Mouse (Mus musculus) hindbrain, embryonic 14.5 days (tissue): ENCODE data around the gene Kctd10. TPM values are rescaled to one million over a fixed set of nuclear protein-coding genes. Genes with fewer than 3 reads are reported as not detected.

ENCODE experiments used
- ATAC-seq: fragments of 200-750 bp; cut with Nextera tagmentation; 2 replicates; pipeline ENCODE4 v1.8.0; 2017; ENCODE audit warnings: moderate number of reproducible peaks, mild to moderate bottlenecking, moderate TSS enrichment, moderate library complexity; ENCODE audit not compliant: low FRiP score
- DNase-seq: peaks from one replicate; pipeline ENCODE4 v3.0.0-alpha.2; 2015; ENCODE audit warnings: low spot score
- H3K27ac ChIP-seq: fragments of 300-500 bp; sonication (generic); 2 replicates; pipeline ENCODE4 v1.5.1; 2014; ENCODE audit warnings: mild to moderate bottlenecking, moderate library complexity
- H3K27me3 ChIP-seq: fragments of 300-500 bp; sonication (generic); 2 replicates; pipeline ENCODE4 v1.6.1; 2014; ENCODE audit warnings: mild to moderate bottlenecking, low read length, mixed read lengths; ENCODE audit not compliant: control insufficient read depth, insufficient read depth
- H3K36me3 ChIP-seq: fragments of 300-500 bp; sonication (generic); replicated peaks from 2 replicates; pipeline ENCODE4 v1.6.1; 2014; ENCODE audit not compliant: control insufficient read depth, insufficient read depth
- H3K4me1 ChIP-seq: fragments of 300-500 bp; sonication (generic); replicated peaks from 2 replicates; pipeline ENCODE4 v1.6.1; 2014; ENCODE audit warnings: antibody characterized with exemption, low read length, mixed read lengths; ENCODE audit not compliant: control insufficient read depth, insufficient read depth
- H3K4me2 ChIP-seq: fragments of 300-500 bp; sonication (generic); replicated peaks from 2 replicates; pipeline ENCODE4 v1.6.1; 2014; ENCODE audit warnings: mild to moderate bottlenecking, moderate library complexity
- H3K4me3 ChIP-seq: fragments of 300-500 bp; sonication (generic); replicated peaks from 2 replicates; pipeline ENCODE4 v1.5.1; 2014; ENCODE audit warnings: mild to moderate bottlenecking, low read length
- H3K9ac ChIP-seq: fragments of 300-500 bp; sonication (generic); 2 replicates; pipeline ENCODE4 v1.6.1; 2014
- H3K9me3 ChIP-seq: fragments of 300-500 bp; sonication (generic); 2 replicates; pipeline ENCODE4 v1.6.1; 2016; ENCODE audit warnings: low read length; ENCODE audit not compliant: control insufficient read depth
- WGBS: fragments of 180-500 bp; shearing (Covaris S2); extraction: QIAGEN DNeasy Blood & Tissue Kit; methylation state at CpG from one replicate; pipeline ENCODE4 v1.1.7; 2014; 5-methylcytosine and 5-hydroxymethylcytosine counted together
- polyA plus RNA-seq: library from polyadenylated mRNA; unstranded; fragments of >200 nt; fragmentation: Nextera tagmentation; extraction: Ambion mirVana; gene quantifications from 2 replicates; pipeline ENCODE4 v1.2.1, GENCODE M21; 2014

The Kctd10 gene
- polyA plus RNA-seq, 1 experiment from 2014 or later: 60.9 TPM

GRCm38 (mm10) chr5:114372565-114372964, 7.7 kb downstream of the Kctd10 start:
- H3K36me3 ChIP-seq: peaks cover 82% of the 10 kb centered on the region
- H3K27ac ChIP-seq: 0 out of 2 replicates have a peak overlapping the region, but pooled peaks have one; percentile 24
- no peak for DNase-seq
- H3K4me1 ChIP-seq: peaks cover 11% of the 10 kb centered on the region; the same call in 1 of the 2 replicates
- no peak overlapping the region for H3K4me2 ChIP-seq
- no peaks in the 10 kb centered on the region for H3K27me3 ChIP-seq
- ATAC-seq: no peak
- no peak overlapping the region for H3K9ac ChIP-seq
- no peak overlapping the region for H3K4me3 ChIP-seq
- H3K9me3 ChIP-seq: no peaks in the 10 kb centered on the region
- 42% methylated on average over 11 of the region's 11 CpGs for WGBS

- 80% methylated on average over 25 of the region's 25 CpGs for WGBS
- H3K27me3 ChIP-seq: no peaks in the 10 kb centered on the region
Measured at GRCm38 (mm10) chr5:114371731-114372473, 8.4 kb downstream of the Kctd10 start.

GRCm38 (mm10) chr5:114371331-114371730, 9.0 kb downstream of the Kctd10 start:
- ATAC-seq: no peak
- no peak overlapping the region for H3K4me2 ChIP-seq
- H3K9me3 ChIP-seq: no peaks in the 10 kb centered on the region
- no peak overlapping the region for H3K27ac ChIP-seq
- H3K36me3 ChIP-seq: peaks cover 94% of the 10 kb centered on the region
- 86% methylated on average over 3 of the region's 3 CpGs for WGBS
- no peak overlapping the region for H3K4me3 ChIP-seq
- H3K27me3 ChIP-seq: no peaks in the 10 kb centered on the region
- H3K4me1 ChIP-seq: 0 out of 2 replicates have a peak, but pooled peaks cover 3% of the 10 kb centered on the region
- no peak for DNase-seq
- H3K9ac ChIP-seq: no peak overlapping the region

More at GRCm38 (mm10) chr5:114371731-114372473, 8.4 kb downstream of the Kctd10 start:
- Histone ChIP-seq H3K27ac (0 out of 2 replicates have a peak overlapping the region, but pooled peaks have one; percentile 24), H3K36me3 (peaks cover 88% of the 10 kb centered on the region), H3K4me3 (no peak overlapping the region), H3K9me3 (no peaks in the 10 kb centered on the region), H3K9ac (no peak overlapping the region), H3K4me2 (no peak overlapping the region), H3K4me1 (peaks cover 7% of the 10 kb centered on the region; the same call in 1 of the 2 replicates)
- DNase-seq (no peak), ATAC-seq (no peak)

DNA sequence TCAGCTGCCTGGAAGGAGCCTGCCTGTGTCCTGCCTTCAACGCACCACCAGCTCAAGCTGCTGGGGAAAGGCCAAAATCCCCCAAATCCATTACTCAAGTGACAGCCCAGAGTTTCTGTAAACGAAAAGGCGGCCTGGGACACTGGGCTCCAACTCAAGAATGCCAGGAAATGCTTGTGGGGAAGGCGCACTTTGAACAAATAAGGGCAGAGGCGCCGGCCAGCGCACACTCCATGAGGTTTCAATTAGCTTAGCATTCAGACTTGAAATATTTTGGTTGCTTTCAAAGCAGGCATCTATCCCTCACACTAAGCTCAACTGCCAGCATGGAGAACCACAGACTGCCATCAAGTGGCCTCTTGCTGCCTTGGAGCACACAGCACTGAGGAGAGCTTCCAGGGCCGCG, 9.9 kb downstream of the Kctd10 start:
- Histone ChIP-seq H3K4me3 (no peak overlapping the region), H3K9ac (no peak overlapping the region), H3K4me1 (0 out of 2 replicates have a peak, but pooled peaks cover 3% of the 10 kb centered on the region), H3K4me2 (no peak overlapping the region), H3K27me3 (no peaks in the 10 kb centered on the region), H3K36me3 (peaks cover 95% of the 10 kb centered on the region), H3K9me3 (no peaks in the 10 kb centered on the region), H3K27ac (peak overlapping the region; percentile 20; the same call in 1 of the 2 replicates)
- DNase-seq: peak; percentile 55
- ATAC-seq: peak; percentile 54; the same call in 1 of the 2 replicates
- WGBS: 73% methylated on average over 9 of the region's 9 CpGs

- H3K27ac ChIP-seq: no peak overlapping the region; the same call in 1 of the 2 replicates
- peaks cover 99% of the 10 kb centered on the region for H3K36me3 ChIP-seq
- H3K4me2 ChIP-seq: no peak overlapping the region
- no peaks in the 10 kb centered on the region for H3K9me3 ChIP-seq
- H3K4me1 ChIP-seq: 0 out of 2 replicates have a peak, but pooled peaks cover 3% of the 10 kb centered on the region
- DNase-seq (no peak), ATAC-seq (no peak)
- H3K9ac ChIP-seq: no peak overlapping the region
- H3K27me3 ChIP-seq: no peaks in the 10 kb centered on the region
- WGBS: 82% methylated on average over 9 of the region's 9 CpGs
- H3K4me3 ChIP-seq: no peak overlapping the region
Measured at GRCm38 (mm10) chr5:114369921-114370320, 10.4 kb downstream of the Kctd10 start.

GRCm38 (mm10) chr5:114368803-114369496, 11.4 kb downstream of the Kctd10 start:
- Histone ChIP-seq H3K27ac (no peak overlapping the region), H3K4me1 (0 out of 2 replicates have a peak, but pooled peaks cover 3% of the 10 kb centered on the region), H3K27me3 (no peaks in the 10 kb centered on the region), H3K4me2 (no peak overlapping the region), H3K9me3 (no peaks in the 10 kb centered on the region), H3K36me3 (peaks cover 100% of the 10 kb centered on the region), H3K9ac (no peak overlapping the region), H3K4me3 (no peak overlapping the region)
- DNase-seq (no peak), ATAC-seq (no peak)
- 85% methylated on average over 16 of the region's 16 CpGs for WGBS

- Histone ChIP-seq H3K27me3 (no peaks in the 10 kb centered on the region), H3K4me2 (no peak overlapping the region), H3K9me3 (no peaks in the 10 kb centered on the region), H3K4me3 (no peak overlapping the region), H3K9ac (no peak overlapping the region), H3K27ac (no peak overlapping the region), H3K4me1 (0 out of 2 replicates have a peak, but pooled peaks cover 3% of the 10 kb centered on the region), H3K36me3 (peaks cover 100% of the 10 kb centered on the region)
- DNase-seq: no peak
- ATAC-seq: no peak
- WGBS: 93% methylated on average over 14 of the region's 14 CpGs
Measured at GRCm38 (mm10) chr5:114368121-114368520, 12.2 kb downstream of the Kctd10 start.

GRCm38 (mm10) chr5:114365043-114365752, 15.1 kb downstream of the Kctd10 start:
- H3K27ac ChIP-seq: no peak overlapping the region
- 92% methylated on average over 23 of the region's 23 CpGs for WGBS
- H3K4me3 ChIP-seq: no peak overlapping the region
- H3K36me3 ChIP-seq: peaks cover 98% of the 10 kb centered on the region
- DNase-seq (no peak), ATAC-seq (no peak)
- H3K4me1 ChIP-seq: no peaks in the 10 kb centered on the region
- H3K9me3 ChIP-seq: no peaks in the 10 kb centered on the region
- no peak overlapping the region for H3K9ac ChIP-seq
- H3K27me3 ChIP-seq: no peaks in the 10 kb centered on the region
- H3K4me2 ChIP-seq: no peak overlapping the region

GRCm38 (mm10) chr5:114360968-114361367, 19.3 kb downstream of the Kctd10 start:
- 76% methylated on average over 15 of the region's 15 CpGs for WGBS
- Histone ChIP-seq H3K27ac (no peak overlapping the region), H3K9me3 (no peaks in the 10 kb centered on the region), H3K27me3 (no peaks in the 10 kb centered on the region), H3K4me3 (no peak overlapping the region), H3K4me2 (no peak overlapping the region), H3K36me3 (peaks cover 63% of the 10 kb centered on the region), H3K4me1 (no peaks in the 10 kb centered on the region; the same call in 1 of the 2 replicates), H3K9ac (no peak overlapping the region)
- ATAC-seq (no peak), DNase-seq (no peak)
